Mouse (Mus musculus) myocyte (in vitro differentiated cells): Measurements from ENCODE around the gene Ust.

ENCODE experiments used
- E2F4 ChIP-seq: IDR thresholded peaks from one replicate; pipeline ENCODE4 v1.6.1; 2011; ENCODE audit warnings: mild to moderate bottlenecking, control low read depth, moderate library complexity; ENCODE audit not compliant: insufficient read depth
- MAX ChIP-seq: IDR thresholded peaks from one replicate; pipeline ENCODE4 v1.6.1; 2011; ENCODE audit warnings: low read depth, mild to moderate bottlenecking, control low read depth
- MYOD1 ChIP-seq, 3 experiments: IDR thresholded peaks; one replicate each; pipeline ENCODE4 v1.6.1; 2011; ENCODE audit warnings: control low read depth in 2 of 3, low read depth in 2 of 3, mild to moderate bottlenecking in 2 of 3, moderate library complexity in 1 of 3; ENCODE audit not compliant: insufficient read length in 2 of 3, control insufficient read depth in 1 of 3
- MYOG ChIP-seq, 3 experiments: IDR thresholded peaks; one replicate each; pipeline ENCODE4 v1.6.1; 2011; ENCODE audit warnings: control low read depth in 2 of 3, low read depth in 2 of 3, mild to moderate bottlenecking in 2 of 3; ENCODE audit not compliant: insufficient read length in 2 of 3, control insufficient read depth in 1 of 3, insufficient read depth in 1 of 3
- POLR2A ChIP-seq: IDR thresholded peaks from one replicate; pipeline ENCODE4 v1.6.1; 2011; ENCODE audit warnings: low read depth, mild to moderate bottlenecking, control low read depth, moderate library complexity; ENCODE audit not compliant: insufficient read length
- POLR2AphosphoS2 ChIP-seq: IDR thresholded peaks from one replicate; pipeline ENCODE4 v1.6.1; 2011; ENCODE audit warnings: low read depth, control low read depth; ENCODE audit not compliant: insufficient read length
- USF1 ChIP-seq: IDR thresholded peaks from one replicate; pipeline ENCODE4 v1.6.1; 2011; ENCODE audit warnings: low read depth, mild to moderate bottlenecking, control low read depth, moderate library complexity

GRCm38 (mm10) chr10:8309435-8309834, 209.2 kb downstream of the Ust start:
- no peak for TF ChIP-seq POLR2A
- no peak for TF ChIP-seq MYOD1 (IDR thresholded peaks at IDR 0.05; ENCODE audit: control insufficient read depth in 1 of 3, insufficient read length in 2 of 3, low read depth in 2 of 3)
- TF ChIP-seq MYOG (IDR thresholded peaks at IDR 0.05; ENCODE audit: control insufficient read depth in 1 of 3, insufficient read depth in 1 of 3, insufficient read length in 2 of 3, low read depth in 2 of 3) = no peak
- TF ChIP-seq POLR2AphosphoS2 = no peak
- TF ChIP-seq E2F4 = no peak
- no peak for TF ChIP-seq MAX
- TF ChIP-seq USF1 = no peak
